Mouse (Mus musculus): ENCODE results near the gene Prc1.

GRCm38 (mm10) chr7:80244851-80245250, 49.4 kb upstream of the Prc1 start:
- TF ChIP-seq CEBPB (IDR thresholded peaks at IDR 0.05; ENCODE audit: low read depth) (no peak), CTCF (IDR thresholded peaks at IDR 0.05; ENCODE audit: control insufficient read depth, insufficient read depth, insufficient read length) (no peak), MAX (IDR thresholded peaks at IDR 0.05) (no peak), USF1 (IDR thresholded peaks at IDR 0.05; ENCODE audit: low read depth) (no peak), MYOG (IDR thresholded peaks at IDR 0.05; ENCODE audit: control insufficient read depth, extremely low read depth, insufficient read length) (no peak), MYOD1 (IDR thresholded peaks at IDR 0.05; ENCODE audit: control insufficient read depth, insufficient read length, low read depth) (no peak)

All from C2C12 (cell line).